Comparison of ENCODE assay signal across 17 mouse cellular contexts in genomic region chr4:55927391-55927790, GRCm38 (mm10).
"Had no signal": no experiment of that assay in that cellular context is flagged by ENCODE, and none has a peak within 500 bp of the region (broad histone marks: within the 10 kb centered on the region; RNA-seq: fewer than 3 reads in every experiment).

No protein-coding gene starts in this region.

- H3K36me3 ChIP-seq: liver, embryonic 15.5 days; midbrain, embryonic 10.5 days; midbrain, embryonic 12.5 days; neural tube, embryonic 13.5 days; neural tube, embryonic 15.5 days had no signal

- H3K4me3 ChIP-seq: liver, embryonic 15.5 days; midbrain, embryonic 10.5 days; midbrain, embryonic 12.5 days; myocyte; neural tube, embryonic 13.5 days; neural tube, embryonic 15.5 days had no signal

- DNase-seq: liver, postnatal 0 days; lung, embryonic 14.5 days; lung, postnatal 10 days; lung, postnatal 4 days; retina, postnatal 1 day; right cerebral cortex, adult 18-20 months; right cerebral cortex, postnatal 14 days; thymus, adult 2 months; thymus, postnatal 25 days; thymus, postnatal 4 days had no signal

- H3K4me1 ChIP-seq: liver, embryonic 15.5 days had no signal

- H3K9me3 ChIP-seq: liver, embryonic 15.5 days; midbrain, embryonic 10.5 days; midbrain, embryonic 12.5 days; neural tube, embryonic 13.5 days; neural tube, embryonic 15.5 days had no signal

- H3K4me2 ChIP-seq: liver, embryonic 15.5 days; lung, embryonic 14.5 days; midbrain, embryonic 12.5 days; neural tube, embryonic 13.5 days; neural tube, embryonic 15.5 days had no signal

- ATAC-seq: liver, postnatal 0 days; midbrain, embryonic 16.5 days had no signal

- H3K27ac ChIP-seq: liver, embryonic 15.5 days; midbrain, embryonic 10.5 days; midbrain, embryonic 12.5 days; neural tube, embryonic 13.5 days; neural tube, embryonic 15.5 days had no signal

- H3K9ac ChIP-seq: liver, embryonic 15.5 days; liver, postnatal 0 days; lung, embryonic 14.5 days; midbrain, embryonic 12.5 days; neural tube, embryonic 13.5 days; neural tube, embryonic 15.5 days had no signal

- H3K27me3 ChIP-seq: liver, embryonic 15.5 days; midbrain, embryonic 12.5 days; neural tube, embryonic 13.5 days; neural tube, embryonic 15.5 days had no signal
